Mouse (Mus musculus) heart, embryonic 10.5 days (tissue): ENCODE results near the gene Hic2. TPM values are rescaled to one million over a fixed set of nuclear protein-coding genes. Genes with fewer than 3 reads are reported as not detected.

Source experiments
- DNase-seq: peaks from one replicate; pipeline ENCODE4 v3.0.0-alpha.2; 2017; ENCODE audit warnings: low spot score
- H3K27ac ChIP-seq: fragments of 300-500 bp; sonication (generic); 2 replicates; pipeline ENCODE4 v1.5.1; 2016; ENCODE audit warnings: mild to moderate bottlenecking
- H3K27me3 ChIP-seq: fragments of 300-500 bp; sonication (generic); 2 replicates; pipeline ENCODE4 v1.6.1; 2016; ENCODE audit warnings: mild to moderate bottlenecking; ENCODE audit not compliant: poor library complexity, insufficient read depth, severe bottlenecking
- H3K36me3 ChIP-seq: fragments of 300-500 bp; sonication (generic); 2 replicates; pipeline ENCODE4 v1.6.1; 2016; ENCODE audit warnings: mild to moderate bottlenecking, moderate library complexity
- H3K4me1 ChIP-seq: fragments of 300-500 bp; sonication (generic); 2 replicates; pipeline ENCODE4 v1.6.1; 2016; ENCODE audit warnings: mild to moderate bottlenecking
- H3K4me3 ChIP-seq: fragments of 300-500 bp; sonication (generic); 2 replicates; pipeline ENCODE4 v1.5.1; 2016; ENCODE audit warnings: mild to moderate bottlenecking, moderate library complexity
- H3K9me3 ChIP-seq: fragments of 300-500 bp; sonication (generic); 2 replicates; pipeline ENCODE4 v1.6.1; 2016; ENCODE audit warnings: mild to moderate bottlenecking, moderate library complexity
- WGBS: fragments of 180-500 bp; shearing (Covaris S2); methylation state at CpG from one replicate; pipeline ENCODE4 v1.1.7; 2016; 5-methylcytosine and 5-hydroxymethylcytosine counted together
- polyA plus RNA-seq: library from polyadenylated mRNA; unstranded; fragments of >200 nt; fragmentation: Nextera tagmentation; extraction: Ambion mirVana; gene quantifications from 2 replicates; pipeline ENCODE4 v1.2.1, GENCODE M21; 2016

Gene Hic2
- polyA plus RNA-seq, 1 experiment from 2014 or later: 10.6 TPM

- Histone ChIP-seq H3K36me3 (no peaks in the 10 kb centered on the region), H3K9me3 (no peaks in the 10 kb centered on the region), H3K27ac (no peak overlapping the region), H3K27me3 (no peaks in the 10 kb centered on the region), H3K4me3 (no peak overlapping the region), H3K4me1 (peaks cover 53% of the 10 kb centered on the region)
- DNase-seq: no peak
- 32% methylated on average over 1 of the region's 1 CpGs for WGBS
Measured at GRCm38 (mm10) chr16:17243731-17244130, 10.4 kb downstream of the Hic2 start.

- H3K27me3 ChIP-seq: no peaks in the 10 kb centered on the region
- peaks cover 53% of the 10 kb centered on the region for H3K4me1 ChIP-seq
- DNase-seq: no peak
- no peaks in the 10 kb centered on the region for H3K36me3 ChIP-seq
- no peak overlapping the region for H3K4me3 ChIP-seq
- H3K27ac ChIP-seq: no peak overlapping the region
- WGBS: 76% methylated on average over 1 of the region's 1 CpGs
- no peaks in the 10 kb centered on the region for H3K9me3 ChIP-seq
Measured at GRCm38 (mm10) chr16:17244996-17245395, 11.6 kb downstream of the Hic2 start.

GRCm38 (mm10) chr16:17247727-17248126 is 14.4 kb downstream of the Hic2 start:
- H3K4me3 ChIP-seq: no peak overlapping the region
- H3K36me3 ChIP-seq: no peaks in the 10 kb centered on the region
- 0 out of 2 replicates have a peak overlapping the region, but pooled peaks have one; percentile 36 for H3K27ac ChIP-seq
- WGBS: 61% methylated on average over 4 of the region's 4 CpGs
- peaks cover 67% of the 10 kb centered on the region for H3K4me1 ChIP-seq
- no peak for DNase-seq
- no peaks in the 10 kb centered on the region for H3K27me3 ChIP-seq
- no peaks in the 10 kb centered on the region for H3K9me3 ChIP-seq

- WGBS: 10% methylated on average over 6 of the region's 6 CpGs
- H3K4me3 ChIP-seq: no peak overlapping the region
- no peak for DNase-seq
- H3K36me3 ChIP-seq: no peaks in the 10 kb centered on the region
- H3K27me3 ChIP-seq: no peaks in the 10 kb centered on the region
- H3K27ac ChIP-seq: 0 out of 2 replicates have a peak overlapping the region, but pooled peaks have one; percentile 30
- peaks cover 71% of the 10 kb centered on the region for H3K4me1 ChIP-seq
- H3K9me3 ChIP-seq: no peaks in the 10 kb centered on the region
Measured at GRCm38 (mm10) chr16:17249135-17249534, 15.8 kb downstream of the Hic2 start.

- H3K9me3 ChIP-seq: no peaks in the 10 kb centered on the region
- H3K4me1 ChIP-seq: peaks cover 76% of the 10 kb centered on the region
- H3K4me3 ChIP-seq: no peak overlapping the region
- H3K36me3 ChIP-seq: peaks cover 10% of the 10 kb centered on the region
- peak overlapping the region; percentile 72; the same call in 1 of the 2 replicates for H3K27ac ChIP-seq
- WGBS: 63% methylated on average over 3 of the region's 3 CpGs
- H3K27me3 ChIP-seq: no peaks in the 10 kb centered on the region
- no peak for DNase-seq
Measured at GRCm38 (mm10) chr16:17251539-17251938, 18.2 kb downstream of the Hic2 start.

GRCm38 (mm10) chr16:17252086-17252726 is 18.8 kb downstream of the Hic2 start:
- peak; percentile 86 for DNase-seq
- no peaks in the 10 kb centered on the region for H3K9me3 ChIP-seq
- H3K4me3 ChIP-seq: no peak overlapping the region
- H3K4me1 ChIP-seq: peaks cover 78% of the 10 kb centered on the region
- no peaks in the 10 kb centered on the region for H3K27me3 ChIP-seq
- H3K27ac ChIP-seq: peak overlapping the region; percentile 72; the same call in 1 of the 2 replicates
- WGBS: 65% methylated on average over 3 of the region's 3 CpGs
- H3K36me3 ChIP-seq: peaks cover 16% of the 10 kb centered on the region

GRCm38 (mm10) chr16:17252841-17253240 is 19.5 kb downstream of the Hic2 start:
- Histone ChIP-seq H3K9me3 (no peaks in the 10 kb centered on the region), H3K36me3 (peaks cover 23% of the 10 kb centered on the region), H3K27me3 (no peaks in the 10 kb centered on the region), H3K27ac (peak overlapping the region; percentile 72), H3K4me1 (peaks cover 78% of the 10 kb centered on the region), H3K4me3 (peak overlapping the region; percentile 8; the same call in 1 of the 2 replicates)
- WGBS: 47% methylated on average over 7 of the region's 7 CpGs
- DNase-seq: no peak

GRCm38 (mm10) chr16:17254005-17254597 is 20.7 kb downstream of the Hic2 start:
- DNase-seq: no peak
- H3K27ac ChIP-seq: peak overlapping the region; percentile 54
- no peaks in the 10 kb centered on the region for H3K9me3 ChIP-seq
- H3K36me3 ChIP-seq: peaks cover 35% of the 10 kb centered on the region
- H3K4me3 ChIP-seq: peak overlapping the region; percentile 20
- H3K4me1 ChIP-seq: peaks cover 80% of the 10 kb centered on the region
- 17% methylated on average over 4 of the region's 4 CpGs for WGBS
- H3K27me3 ChIP-seq: no peaks in the 10 kb centered on the region

- Histone ChIP-seq H3K27me3 (no peaks in the 10 kb centered on the region), H3K27ac (peak overlapping the region; percentile 54; the same call in 1 of the 2 replicates), H3K4me3 (no peak overlapping the region), H3K4me1 (peaks cover 72% of the 10 kb centered on the region), H3K36me3 (peaks cover 46% of the 10 kb centered on the region), H3K9me3 (no peaks in the 10 kb centered on the region)
- WGBS: 75% methylated on average over 2 of the region's 2 CpGs
- DNase-seq: no peak
Measured at GRCm38 (mm10) chr16:17255270-17255669, 21.9 kb downstream of the Hic2 start.

GRCm38 (mm10) chr16:17257359-17257821 is 24.0 kb downstream of the Hic2 start:
- WGBS: 84% methylated on average over 9 of the region's 9 CpGs
- no peaks in the 10 kb centered on the region for H3K27me3 ChIP-seq
- H3K9me3 ChIP-seq: no peaks in the 10 kb centered on the region
- DNase-seq: no peak
- no peak overlapping the region for H3K27ac ChIP-seq
- H3K4me3 ChIP-seq: no peak overlapping the region
- peaks cover 57% of the 10 kb centered on the region for H3K36me3 ChIP-seq
- H3K4me1 ChIP-seq: peaks cover 64% of the 10 kb centered on the region

- WGBS: 92% methylated on average over 12 of the region's 12 CpGs
- no peak overlapping the region for H3K4me3 ChIP-seq
- DNase-seq: no peak
- H3K27me3 ChIP-seq: no peaks in the 10 kb centered on the region
- peaks cover 55% of the 10 kb centered on the region for H3K4me1 ChIP-seq
- no peaks in the 10 kb centered on the region for H3K9me3 ChIP-seq
- peaks cover 59% of the 10 kb centered on the region for H3K36me3 ChIP-seq
- H3K27ac ChIP-seq: no peak overlapping the region
Measured at GRCm38 (mm10) chr16:17258917-17259316, 25.5 kb downstream of the Hic2 start.

GRCm38 (mm10) chr16:17261341-17261740 is 28.0 kb downstream of the Hic2 start:
- Histone ChIP-seq H3K4me3 (no peak overlapping the region), H3K36me3 (peaks cover 49% of the 10 kb centered on the region), H3K9me3 (no peaks in the 10 kb centered on the region), H3K4me1 (peaks cover 40% of the 10 kb centered on the region), H3K27ac (no peak overlapping the region), H3K27me3 (no peaks in the 10 kb centered on the region)
- 93% methylated on average over 1 of the region's 1 CpGs for WGBS
- DNase-seq: no peak

GRCm38 (mm10) chr16:17266113-17266512 is 32.7 kb downstream of the Hic2 start:
- 78% methylated on average over 3 of the region's 3 CpGs for WGBS
- Histone ChIP-seq H3K4me1 (peaks cover 17% of the 10 kb centered on the region), H3K27ac (no peak overlapping the region), H3K9me3 (no peaks in the 10 kb centered on the region), H3K4me3 (no peak overlapping the region), H3K27me3 (no peaks in the 10 kb centered on the region), H3K36me3 (peaks cover 9% of the 10 kb centered on the region)
- DNase-seq: no peak
